Mouse (Mus musculus) neural tube, embryonic 12.5 days (tissue): ENCODE measurements around the gene Sh3glb1. TPM values are rescaled to one million over a fixed set of nuclear protein-coding genes. Genes with fewer than 3 reads are reported as not detected.
"Not testable (repeated sequence)": the region's sequence is repeated elsewhere in the genome, so short reads cannot be mapped to it uniquely, and the experiment has no call there.

ENCODE experiments used
- ATAC-seq: fragments of 200-750 bp; cut with Nextera tagmentation; 2 replicates; pipeline ENCODE4 v1.8.0; 2017; ENCODE audit warnings: low read depth, mild to moderate bottlenecking, moderate TSS enrichment, moderate library complexity; ENCODE audit not compliant: low FRiP score
- H3K27ac ChIP-seq: fragments of 300-500 bp; sonication (generic); 2 replicates; pipeline ENCODE4 v1.5.1; 2016
- H3K27me3 ChIP-seq: fragments of 300-500 bp; sonication (generic); replicated peaks from 2 replicates; pipeline ENCODE4 v1.6.1; 2016; ENCODE audit warnings: mild to moderate bottlenecking
- H3K36me3 ChIP-seq: fragments of 300-500 bp; sonication (generic); 2 replicates; pipeline ENCODE4 v1.6.1; 2016; ENCODE audit warnings: mild to moderate bottlenecking
- H3K4me1 ChIP-seq: fragments of 300-500 bp; sonication (generic); 2 replicates; pipeline ENCODE4 v1.6.1; 2016
- H3K4me2 ChIP-seq: fragments of 300-500 bp; sonication (generic); replicated peaks from 2 replicates; pipeline ENCODE4 v1.6.1; 2016; ENCODE audit warnings: mild to moderate bottlenecking
- H3K4me3 ChIP-seq: fragments of 300-500 bp; sonication (generic); 2 replicates; pipeline ENCODE4 v1.5.1; 2016
- H3K9ac ChIP-seq: fragments of 300-500 bp; sonication (generic); 2 replicates; pipeline ENCODE4 v1.6.1; 2016; ENCODE audit warnings: mild to moderate bottlenecking
- H3K9me3 ChIP-seq: fragments of 300-500 bp; sonication (generic); 2 replicates; pipeline ENCODE4 v1.6.1; 2016; ENCODE audit warnings: mild to moderate bottlenecking
- whole genome bisulfite sequencing: fragments of 180-500 bp; shearing (Covaris S2); methylation state at CpG from one replicate; pipeline ENCODE4 v1.1.7; 2016; 5-methylcytosine and 5-hydroxymethylcytosine counted together
- polyA plus RNA-seq: library from polyadenylated mRNA; unstranded; fragments of >200 nt; fragmentation: Nextera tagmentation; extraction: Ambion mirVana; gene quantifications from 2 replicates; pipeline ENCODE4 v1.2.1, GENCODE M21; 2016

Gene Sh3glb1
- polyA plus RNA-seq = 124 TPM in 2 replicates

DNA sequence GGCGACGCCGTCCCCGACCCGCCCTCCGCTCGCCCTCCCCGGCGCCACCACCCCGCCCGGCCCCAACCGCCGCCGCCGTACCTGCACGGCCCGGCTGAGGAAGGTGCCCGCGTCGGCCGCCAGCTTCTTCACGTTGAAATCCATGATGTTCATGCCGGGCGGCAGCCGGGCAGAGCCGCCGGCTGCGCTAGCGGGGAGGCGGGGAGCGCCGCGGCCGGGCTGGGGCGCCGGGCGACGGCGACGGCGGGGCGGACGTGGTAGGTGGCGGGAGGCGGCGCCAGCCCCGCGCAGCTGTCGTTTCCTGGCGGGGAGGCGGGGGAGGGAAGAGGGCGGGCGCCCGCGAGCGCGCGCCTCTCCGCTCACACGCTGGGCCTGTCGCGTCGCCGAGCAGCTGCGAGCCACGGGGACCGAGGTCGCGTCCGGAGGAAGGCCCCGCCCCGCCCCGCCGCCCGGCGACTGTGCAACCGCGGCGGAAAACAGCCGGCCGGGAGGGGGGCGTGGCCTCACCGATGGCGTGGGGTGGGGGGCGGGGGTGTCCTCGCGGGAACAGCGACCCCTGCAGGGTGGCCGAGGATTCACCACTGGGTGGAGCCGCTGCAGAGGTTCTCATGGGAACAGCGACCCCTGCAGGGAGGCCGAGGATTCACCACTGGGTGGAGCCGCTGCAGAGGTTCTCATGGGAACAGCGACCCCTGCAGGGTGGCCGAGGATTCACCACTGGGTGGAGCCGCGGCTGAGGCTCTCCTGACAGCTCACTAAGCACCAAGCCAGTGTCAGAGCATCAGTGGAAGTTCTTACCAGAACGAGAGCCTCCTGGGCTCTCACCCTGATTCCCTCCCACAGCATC is at the start of gene Sh3glb1:
Sh3glb1 (minus strand) TSS at position 435 of the 847 bp plus-strand sequence.
- Histone ChIP-seq H3K27ac (peak within 1 kb of the TSS; percentile 96), H3K36me3 (no peaks in the 10 kb centered on the region), H3K27me3 (no peaks in the 10 kb centered on the region), H3K9ac (peak within 1 kb of the TSS; percentile 93), H3K4me3 (peak within 1 kb of the TSS; percentile 91), H3K4me2 (peak within 1 kb of the TSS; percentile 67), H3K9me3 (no peaks in the 10 kb centered on the region), H3K4me1 (peaks cover 22% of the 10 kb centered on the region)
- under 1% methylated on average over 83 of the region's 98 CpGs for WGBS
- ATAC-seq = peak; percentile 93

DNA sequence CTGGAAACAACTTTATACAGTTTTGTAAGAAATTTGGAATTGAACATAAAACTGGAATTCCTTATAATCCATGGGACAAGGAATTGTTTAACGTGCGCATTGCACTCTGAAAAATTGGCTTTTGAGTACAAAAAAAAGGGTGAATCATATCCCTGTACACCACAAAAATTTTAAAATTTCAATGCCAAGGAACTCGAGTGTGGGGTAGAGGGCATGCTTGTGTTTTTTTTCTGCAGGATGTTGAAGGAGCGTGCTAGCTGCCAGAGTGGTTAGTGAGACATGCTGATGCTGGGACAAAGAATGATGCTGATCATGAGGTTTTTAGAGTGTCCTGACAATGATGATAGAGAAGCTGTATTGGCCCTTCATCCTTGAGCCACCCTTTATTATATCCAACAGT is 45.0 kb upstream of the Sh3glb1 start:
- Histone ChIP-seq H3K9ac (no peak overlapping the region), H3K9me3 (no peaks in the 10 kb centered on the region), H3K36me3 (no peaks in the 10 kb centered on the region), H3K4me2 (no peak overlapping the region), H3K4me3 (no peak overlapping the region), H3K4me1 (no peaks in the 10 kb centered on the region), H3K27me3 (no peaks in the 10 kb centered on the region), H3K27ac (no peak overlapping the region)
- WGBS = 92% methylated on average over 4 of the region's 4 CpGs
- ATAC-seq = no peak

DNA sequence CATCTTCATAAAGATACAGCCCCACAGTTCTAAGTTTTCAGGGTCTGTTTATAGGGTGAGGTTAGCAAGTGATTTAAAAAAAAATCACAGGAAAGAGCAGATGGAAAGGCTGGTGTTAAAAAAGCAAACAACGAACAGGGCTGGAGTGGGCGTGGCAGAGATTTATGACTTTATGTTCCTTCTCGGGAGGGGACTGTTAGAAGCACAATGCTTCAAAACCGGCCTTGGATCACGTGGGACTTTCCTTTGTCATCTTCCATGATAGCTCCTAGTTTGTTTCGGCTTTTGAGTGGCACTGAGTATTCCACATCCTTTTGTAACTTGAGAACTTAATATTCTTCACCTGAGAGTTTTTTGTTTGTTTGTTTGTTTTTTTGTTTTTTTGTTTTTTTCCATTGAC is 41.3 kb upstream of the Sh3glb1 start:
- no peak for ATAC-seq
- WGBS = 13% methylated on average over 6 of the region's 6 CpGs
- no peaks in the 10 kb centered on the region for H3K27me3 ChIP-seq
- no peaks in the 10 kb centered on the region for H3K4me1 ChIP-seq
- no peaks in the 10 kb centered on the region for H3K9me3 ChIP-seq
- no peaks in the 10 kb centered on the region for H3K36me3 ChIP-seq
- no peak overlapping the region for H3K4me2 ChIP-seq
- H3K27ac ChIP-seq = no peak overlapping the region
- H3K9ac ChIP-seq = no peak overlapping the region
- no peak overlapping the region for H3K4me3 ChIP-seq

DNA sequence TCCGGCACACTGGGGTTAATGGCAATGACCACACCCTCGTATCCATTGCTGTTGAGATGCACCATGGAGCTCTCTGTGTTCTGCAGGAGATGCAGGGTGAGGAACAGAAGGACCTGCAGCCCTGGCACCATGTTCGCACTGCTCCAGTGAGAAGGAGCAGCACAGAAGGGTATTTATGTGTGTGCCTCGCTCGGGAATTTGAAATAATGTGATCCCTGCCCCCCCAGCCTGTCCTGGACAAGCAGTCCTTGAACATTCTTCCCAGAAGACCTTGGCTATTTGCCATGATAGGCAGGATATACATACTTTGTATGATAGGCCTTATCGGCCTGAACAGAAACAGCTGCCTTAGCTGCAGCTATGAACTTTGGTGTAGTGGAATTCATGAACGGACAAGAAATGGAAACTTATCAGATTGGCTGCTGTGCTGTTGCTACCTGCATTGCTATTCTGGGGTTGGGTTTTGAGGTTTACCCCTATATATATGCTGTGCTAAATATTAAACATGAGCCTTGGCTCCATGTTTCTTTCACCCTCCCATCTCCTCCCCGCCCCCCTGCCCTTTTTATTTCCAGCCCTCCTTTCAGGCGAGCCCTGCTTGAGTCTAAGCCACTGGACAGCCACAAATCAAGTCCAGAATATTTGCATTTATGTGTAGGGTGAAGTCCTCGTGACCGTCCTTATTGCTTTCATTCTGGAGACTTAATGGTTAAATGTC is 40.6 kb upstream of the Sh3glb1 start, which contains the start of gene Clca3a1:
Clca3a1 (minus strand) TSS at position 386 of the 718 bp plus-strand sequence.
- no peak within 1 kb of the TSS for H3K9ac ChIP-seq
- no peak within 1 kb of the TSS for H3K4me3 ChIP-seq
- no peak within 1 kb of the TSS for H3K27ac ChIP-seq
- 64% methylated on average over 11 of the region's 11 CpGs for WGBS
- H3K27me3 ChIP-seq = no peaks in the 10 kb centered on the region
- peak; percentile 33; the same call in 1 of the 2 replicates for ATAC-seq
- no peaks in the 10 kb centered on the region for H3K4me1 ChIP-seq
- no peak within 1 kb of the TSS for H3K4me2 ChIP-seq
- no peaks in the 10 kb centered on the region for H3K36me3 ChIP-seq
- H3K9me3 ChIP-seq = no peaks in the 10 kb centered on the region

DNA sequence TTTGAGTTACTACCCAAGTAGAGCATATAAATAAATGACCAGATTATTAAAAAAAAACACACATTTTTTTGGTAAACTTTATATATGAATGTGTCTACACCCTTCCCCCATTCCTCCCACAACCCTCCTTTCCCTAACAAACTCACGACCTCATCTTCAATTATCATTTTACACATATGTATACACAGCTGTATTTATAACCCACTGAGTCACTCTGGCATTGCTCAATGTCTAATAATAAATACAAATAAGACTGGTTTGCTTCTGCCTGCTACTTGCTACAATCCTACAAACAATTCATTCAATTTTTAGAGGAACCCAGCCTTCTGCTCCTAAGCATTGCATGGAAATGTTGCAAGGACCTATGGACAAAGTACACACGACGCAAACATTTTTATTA is 39.6 kb upstream of the Sh3glb1 start:
- H3K36me3 ChIP-seq = no peaks in the 10 kb centered on the region

DNA sequence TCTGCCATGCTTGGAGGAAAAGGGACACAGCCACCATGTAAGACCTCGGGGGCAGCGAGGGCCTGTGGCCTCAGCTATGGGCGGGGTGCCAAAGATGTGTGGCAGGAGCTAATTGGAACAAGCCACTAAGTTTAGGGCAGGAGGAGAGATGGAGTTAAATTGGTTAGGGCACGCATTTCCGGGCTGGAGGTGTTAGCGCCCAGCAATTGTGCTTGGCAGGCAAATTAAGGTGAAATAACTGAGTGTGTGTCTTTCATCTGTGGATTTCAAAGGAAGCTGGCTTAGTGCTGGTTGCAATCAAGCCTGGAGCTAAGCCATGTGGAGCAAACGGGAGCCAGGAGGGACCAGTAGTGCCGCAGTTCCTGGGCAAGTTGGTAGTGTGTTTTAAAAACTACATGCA is 36.0 kb upstream of the Sh3glb1 start:
- not testable (repeated sequence) for H3K9ac ChIP-seq, H3K4me1 ChIP-seq, H3K4me3 ChIP-seq, H3K27ac ChIP-seq, H3K27me3 ChIP-seq, H3K4me2 ChIP-seq, ATAC-seq, H3K9me3 ChIP-seq, H3K36me3 ChIP-seq
- 82% methylated on average over 8 of the region's 8 CpGs for WGBS

More for the DNA sequence above, 39.6 kb upstream of the Sh3glb1 start:
- Histone ChIP-seq H3K27me3 (no peaks in the 10 kb centered on the region), H3K4me3 (no peak overlapping the region), H3K9me3 (no peaks in the 10 kb centered on the region), H3K4me2 (no peak overlapping the region), H3K27ac (no peak overlapping the region), H3K9ac (no peak overlapping the region), H3K4me1 (no peaks in the 10 kb centered on the region)
- ATAC-seq = no peak
- 92% methylated on average over 3 of the region's 3 CpGs for WGBS

DNA sequence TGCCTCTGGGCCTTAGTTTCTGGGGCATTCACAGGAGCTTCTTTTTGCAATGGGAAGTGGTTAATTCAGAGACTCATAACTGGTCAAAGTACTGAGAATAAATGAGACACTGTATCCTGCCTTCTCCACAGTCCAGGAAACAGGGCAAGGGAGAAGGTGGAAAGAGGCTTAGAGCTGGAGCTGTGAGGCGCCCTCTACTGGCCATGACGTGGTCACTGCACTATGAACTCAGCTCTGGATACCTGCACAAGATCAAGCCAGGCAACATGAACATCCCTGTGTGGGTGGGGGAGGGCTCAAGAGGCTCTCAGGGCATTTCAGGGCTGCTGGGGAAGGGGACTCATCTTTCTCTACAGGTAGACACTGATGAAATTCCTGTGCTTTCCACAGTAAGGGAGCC is 33.0 kb upstream of the Sh3glb1 start:
- 6% methylated on average over 2 of the region's 2 CpGs for WGBS
- Histone ChIP-seq H3K4me2 (no peak overlapping the region), H3K27ac (no peak overlapping the region), H3K4me1 (no peaks in the 10 kb centered on the region), H3K27me3 (no peaks in the 10 kb centered on the region), H3K36me3 (no peaks in the 10 kb centered on the region), H3K9ac (no peak overlapping the region), H3K9me3 (no peaks in the 10 kb centered on the region), H3K4me3 (no peak overlapping the region)
- no peak for ATAC-seq

DNA sequence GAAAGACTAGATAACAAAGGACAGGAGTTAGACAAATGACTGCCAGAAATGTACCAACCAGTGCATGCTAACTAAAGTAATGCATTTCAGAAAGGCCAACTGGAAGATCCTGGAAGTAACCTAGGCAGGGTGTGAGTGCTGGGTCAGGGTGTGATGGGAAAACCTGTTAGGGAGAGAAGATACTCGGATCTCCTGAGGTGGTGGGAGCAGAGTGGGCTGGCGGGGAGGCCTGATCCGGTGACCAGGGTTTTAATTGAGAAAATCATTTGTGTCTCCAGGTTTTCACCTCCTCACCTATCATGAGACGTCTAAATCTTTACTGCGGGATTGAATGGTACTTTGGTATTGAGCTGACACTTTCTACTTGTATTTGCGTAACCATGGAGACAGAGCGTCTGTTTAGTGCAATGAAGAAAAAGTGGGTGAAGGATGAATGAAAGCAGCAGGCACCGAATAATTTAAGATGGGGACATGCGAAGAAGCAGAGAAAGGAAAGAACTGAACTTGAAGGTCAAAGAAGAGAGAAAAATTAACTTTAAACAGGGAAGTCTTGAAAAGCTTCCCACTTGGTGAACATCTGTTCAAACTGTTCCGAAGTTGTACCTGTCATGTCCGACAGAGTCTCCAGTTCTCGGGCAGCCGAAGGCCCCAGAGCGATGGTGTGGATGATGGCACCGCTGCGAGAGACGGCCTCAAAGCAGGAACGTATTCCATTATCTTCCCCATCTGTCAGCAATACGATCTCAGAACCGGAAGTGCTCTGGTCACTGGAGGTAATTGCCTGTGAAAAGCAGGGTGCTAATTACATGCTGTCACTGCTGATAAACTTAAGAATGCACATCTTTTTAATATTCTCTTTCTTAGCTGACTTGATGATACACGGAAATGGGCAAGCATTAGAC is 29.2 kb upstream of the Sh3glb1 start:
- peak; percentile 58; the same call in 1 of the 2 replicates for ATAC-seq

DNA sequence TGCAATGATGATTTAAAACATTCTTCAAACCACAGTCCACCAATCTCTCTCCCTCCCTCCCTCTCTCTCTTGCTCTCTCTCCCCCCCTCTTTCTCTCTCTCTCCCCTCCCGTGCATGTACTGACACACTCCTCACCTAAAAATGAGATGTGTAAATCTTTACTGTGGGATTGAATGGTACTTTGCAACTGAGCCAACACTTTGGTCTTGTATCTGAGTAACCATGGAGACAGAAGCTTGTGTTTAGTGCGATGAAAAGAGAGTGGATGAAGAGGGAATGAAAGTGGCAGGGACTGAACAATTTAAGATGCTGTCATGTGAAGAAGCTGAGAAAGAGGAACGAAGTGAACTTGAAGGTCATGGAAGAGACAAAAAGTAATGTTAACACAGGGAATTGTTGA is 27.6 kb upstream of the Sh3glb1 start:
- H3K27me3 ChIP-seq, H3K9me3 ChIP-seq, H3K4me2 ChIP-seq, H3K9ac ChIP-seq, H3K4me3 ChIP-seq, H3K4me1 ChIP-seq, H3K27ac ChIP-seq, H3K36me3 ChIP-seq: not testable (repeated sequence)
- WGBS = 25% methylated on average over 3 of the region's 3 CpGs
- 0 out of 2 replicates have a peak, but pooled peaks have one; percentile 61 for ATAC-seq

More for the DNA sequence above, 29.2 kb upstream of the Sh3glb1 start:
- not testable (repeated sequence) for H3K27me3 ChIP-seq, H3K4me1 ChIP-seq, H3K4me2 ChIP-seq, H3K4me3 ChIP-seq, H3K9ac ChIP-seq, H3K36me3 ChIP-seq, H3K27ac ChIP-seq, H3K9me3 ChIP-seq
- 49% methylated on average over 20 of the region's 21 CpGs for WGBS

DNA sequence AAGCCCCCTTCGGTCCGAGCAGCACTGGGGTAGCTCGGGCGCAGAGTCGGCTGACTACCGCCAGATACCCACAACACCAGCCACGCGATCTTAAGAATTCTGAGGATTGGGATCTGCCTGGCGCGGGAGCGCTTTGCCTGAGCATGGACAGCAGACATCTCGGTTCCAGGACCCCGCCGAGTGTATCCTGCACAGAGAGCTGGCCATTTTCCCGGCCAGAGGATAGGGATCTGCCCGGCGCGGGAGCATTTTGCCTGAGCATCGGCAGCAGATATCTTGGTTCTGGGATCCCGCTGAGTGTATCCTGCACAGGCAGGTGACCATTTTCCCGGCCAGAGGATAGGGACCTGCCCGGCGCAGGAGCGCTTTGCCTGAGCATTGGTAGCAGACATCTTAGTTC is 18.3 kb upstream of the Sh3glb1 start:
- not testable (repeated sequence) for H3K27me3 ChIP-seq, H3K4me3 ChIP-seq, H3K9me3 ChIP-seq, H3K4me2 ChIP-seq, H3K4me1 ChIP-seq, H3K9ac ChIP-seq, H3K27ac ChIP-seq, H3K36me3 ChIP-seq, ATAC-seq
- 80% methylated on average over 24 of the region's 24 CpGs for WGBS

DNA sequence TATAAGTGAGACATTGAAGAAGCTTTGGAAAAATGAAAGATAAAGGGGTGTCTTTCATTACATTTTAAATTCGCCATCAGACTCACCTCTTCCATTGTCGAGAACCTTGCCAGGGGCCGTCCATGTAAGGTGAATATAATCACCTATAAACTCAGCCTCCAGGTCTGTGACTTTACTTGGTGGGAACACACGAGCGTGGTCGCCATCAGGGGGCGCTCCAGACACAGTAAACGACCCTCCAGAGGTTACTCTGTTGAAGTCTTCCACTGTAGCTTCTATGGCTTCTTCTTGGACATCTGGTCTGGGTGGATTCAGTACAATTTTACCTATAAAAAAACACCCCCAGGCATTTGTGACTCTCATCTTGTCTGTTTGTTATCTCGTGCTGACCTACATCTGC is 16.7 kb upstream of the Sh3glb1 start:
- 28% methylated on average over 9 of the region's 9 CpGs for WGBS
- H3K27me3 ChIP-seq = no peaks in the 10 kb centered on the region
- no peak overlapping the region for H3K27ac ChIP-seq
- ATAC-seq = no peak
- no peaks in the 10 kb centered on the region for H3K36me3 ChIP-seq
- H3K9me3 ChIP-seq = no peaks in the 10 kb centered on the region
- H3K4me2 ChIP-seq = no peak overlapping the region
- H3K9ac ChIP-seq = no peak overlapping the region
- no peak overlapping the region for H3K4me3 ChIP-seq
- no peaks in the 10 kb centered on the region for H3K4me1 ChIP-seq

DNA sequence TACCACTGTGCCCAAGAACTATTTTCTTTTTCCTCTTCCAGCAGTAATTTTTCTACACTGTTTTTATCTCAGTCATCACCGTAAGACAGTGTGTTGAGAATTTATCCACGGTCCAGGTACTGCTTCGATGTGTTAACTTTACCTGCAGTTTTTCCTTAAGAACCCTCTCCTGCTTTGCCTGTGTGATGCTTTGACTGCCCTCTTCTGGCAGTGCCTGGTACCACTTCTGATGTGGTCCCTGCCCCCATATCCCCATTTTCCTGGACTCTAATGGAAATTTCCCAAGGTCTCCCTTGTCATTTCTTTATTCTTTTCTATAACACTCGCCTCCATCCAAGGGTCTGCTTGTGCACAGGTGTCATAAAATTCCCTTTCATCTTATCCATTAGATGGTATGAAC is 3.3 kb upstream of the Sh3glb1 start:
- Histone ChIP-seq H3K4me1 (peaks cover 8% of the 10 kb centered on the region), H3K27me3 (no peaks in the 10 kb centered on the region), H3K4me2 (no peak overlapping the region), H3K36me3 (no peaks in the 10 kb centered on the region), H3K27ac (no peak overlapping the region), H3K9me3 (no peaks in the 10 kb centered on the region), H3K4me3 (no peak overlapping the region), H3K9ac (no peak overlapping the region)
- ATAC-seq = no peak
- 51% methylated on average over 4 of the region's 4 CpGs for WGBS
